Mouse (Mus musculus) olfactory bulb, adult 2 months (tissue): Measurements from ENCODE around the gene 4930402K13Rik.

Experiments
- CTCF ChIP-seq: fragments of 200-500 bp; IDR thresholded peaks from 2 replicates; pipeline ENCODE4 v1.5.1; 2012; ENCODE audit warnings: low read depth, mild to moderate bottlenecking, low read length, moderate library complexity; ENCODE audit not compliant: insufficient read depth
- POLR2A ChIP-seq: fragments of 200-500 bp; IDR thresholded peaks from 2 replicates; pipeline ENCODE4 v1.6.1; 2012; ENCODE audit warnings: mild to moderate bottlenecking, low read depth, low read length, moderate library complexity; ENCODE audit not compliant: insufficient read depth

DNA sequence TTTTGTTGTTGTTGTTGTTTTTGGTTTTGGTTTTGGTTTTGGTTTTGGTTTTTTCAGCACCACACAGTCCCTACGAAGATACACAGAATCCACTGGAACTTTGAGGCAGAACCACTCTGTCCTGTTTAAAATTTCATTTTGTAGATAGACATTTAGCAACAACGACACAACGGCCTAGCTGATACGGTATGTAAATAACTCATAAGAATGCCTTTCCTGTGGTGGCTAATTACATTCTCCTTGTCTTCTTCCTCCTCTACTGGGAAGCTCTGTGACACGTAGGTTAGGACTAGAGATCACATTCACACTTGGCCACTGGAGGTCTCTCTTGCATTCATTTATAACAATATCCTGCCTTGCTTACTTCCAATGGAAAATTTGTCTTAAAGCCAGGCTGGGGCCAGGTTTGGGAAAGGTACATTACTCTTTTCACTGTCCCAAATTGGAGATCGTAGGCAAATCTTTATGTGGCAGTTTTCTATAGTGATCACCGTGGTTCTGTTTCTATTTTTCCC lies 24.0 kb downstream of the 4930402K13Rik start:
- TF ChIP-seq POLR2A (no peak), CTCF (no peak)
